Mouse (Mus musculus) neutrophil, adult 5-6 weeks (primary cell): ENCODE results near the gene P4hb. TPM values are rescaled to one million over a fixed set of nuclear protein-coding genes. Genes with fewer than 3 reads are reported as not detected.
"Not testable (repeated sequence)": the region's sequence is repeated elsewhere in the genome, so short reads cannot be mapped to it uniquely, and the experiment has no call there.

ENCODE experiments used
- ATAC-seq: fragments of 151-379, 151-347 bp; 2 replicates; pipeline ENCODE4 v1.8.0; 2017; ENCODE audit warnings: mild to moderate bottlenecking, moderate TSS enrichment; ENCODE audit not compliant: insufficient number of reproducible peaks, poor library complexity, low FRiP score, severe bottlenecking; ENCODE audit errors: extremely low read depth
- total RNA-seq: library from RNA; stranded (forward); fragments of 200-1000 nt; gene quantifications from 2 replicates; pipeline ENCODE4 v1.2.3, GENCODE M21; 2017

Gene P4hb
- total RNA-seq, 1 experiment from 2014 or later = 122 TPM

- ATAC-seq = no peak
Measured at GRCm38 (mm10) chr11:120520967-120521540, 52.0 kb downstream of the P4hb start.

GRCm38 (mm10) chr11:120520498-120520897 is 52.6 kb downstream of the P4hb start:
- ATAC-seq = no peak

- ATAC-seq = no peak
Measured at GRCm38 (mm10) chr11:120519738-120520137, 53.3 kb downstream of the P4hb start.

GRCm38 (mm10) chr11:120518558-120518957 is 54.5 kb downstream of the P4hb start:
- ATAC-seq = no peak

- ATAC-seq = no peak; the same call in 1 of the 2 replicates
Measured at GRCm38 (mm10) chr11:120518027-120518426, 55.0 kb downstream of the P4hb start.

- no peak for ATAC-seq
Measured at GRCm38 (mm10) chr11:120517147-120517546, 55.9 kb downstream of the P4hb start.

- ATAC-seq = peak; percentile 84
Measured at GRCm38 (mm10) chr11:120515611-120516010, 57.4 kb downstream of the P4hb start.

- not testable (repeated sequence) for ATAC-seq
Measured at GRCm38 (mm10) chr11:120514262-120514661, 58.8 kb downstream of the P4hb start.

GRCm38 (mm10) chr11:120512790-120513453 is 60.1 kb downstream of the P4hb start:
- no peak for ATAC-seq

GRCm38 (mm10) chr11:120510375-120511030 is 62.5 kb downstream of the P4hb start:
- ATAC-seq = no peak

Other genes with a start within 250 kb of the P4hb start
- 1,411 and 1,557 TPM in 2 replicates for gene Actg1, start 224.7 kb downstream of the P4hb start, total RNA-seq
- 0.47 TPM in 1 of 2 replicates, not detected in the other for gene Fscn2, start 211.7 kb downstream of the P4hb start, total RNA-seq
- gene Faap100, start 194.5 kb downstream of the P4hb start, total RNA-seq = 13.3 and 15.6 TPM in 2 replicates
- gene Nploc4, start 135.5 kb downstream of the P4hb start, total RNA-seq = 24.4 and 25.4 TPM in 2 replicates
- gene Tspan10, start 130.6 kb downstream of the P4hb start, total RNA-seq = not detected in 2 replicates
- gene Pde6g, start 119.8 kb downstream of the P4hb start, total RNA-seq = not detected in 2 replicates
- gene Oxld1, start 115.2 kb downstream of the P4hb start, total RNA-seq = 5.9 and 9.5 TPM in 2 replicates
- gene Ccdc137, start 115.1 kb downstream of the P4hb start, total RNA-seq = 35.0 and 48.6 TPM in 2 replicates
- gene Arl16, start 105.6 kb downstream of the P4hb start, total RNA-seq = 13.4 and 17.1 TPM in 2 replicates
- gene Mrpl12, start 88.6 kb downstream of the P4hb start, total RNA-seq = 20.8 and 24.1 TPM in 2 replicates
- gene Slc25a10, start 81.4 kb downstream of the P4hb start, total RNA-seq = 5.0 and 7.9 TPM in 2 replicates
- 0.23 TPM in 1 of 2 replicates, not detected in the other for gene Gcgr, start 42.6 kb downstream of the P4hb start, total RNA-seq
- gene Mcrip1, start 23.5 kb downstream of the P4hb start, total RNA-seq = 15.0 and 16.9 TPM in 2 replicates
- gene Ppp1r27, start 22.1 kb downstream of the P4hb start, total RNA-seq = not detected in 2 replicates
- 166 and 185 TPM in 2 replicates for gene Arhgdia, start 8.4 kb upstream of the P4hb start, total RNA-seq
- gene Alyref, start 25.1 kb upstream of the P4hb start, total RNA-seq = 52.7 and 88.0 TPM in 2 replicates
- 15.7 and 22.0 TPM in 2 replicates for gene Anapc11, start 25.2 kb upstream of the P4hb start, total RNA-seq
- gene Npb, start 35.2 kb upstream of the P4hb start, total RNA-seq = not detected in 2 replicates
- gene Pcyt2, start 44.7 kb upstream of the P4hb start, total RNA-seq = 31.7 and 47.8 TPM in 2 replicates
- gene Sirt7, start 52.0 kb upstream of the P4hb start, total RNA-seq = 181 and 194 TPM in 2 replicates
- 25.5 and 33.5 TPM in 2 replicates for gene Mafg, start 60.3 kb upstream of the P4hb start, total RNA-seq
- 1.6 TPM in 1 of 2 replicates, not detected in the other for gene Pycr1, start 70.5 kb upstream of the P4hb start, total RNA-seq
- gene Myadml2, start 74.9 kb upstream of the P4hb start, total RNA-seq = not detected in 2 replicates
- gene Notum, start 87.9 kb upstream of the P4hb start, total RNA-seq = not detected in 2 replicates
- 59.7 and 74.8 TPM in 2 replicates for gene Aspscr1, start 99.7 kb upstream of the P4hb start, total RNA-seq
- gene Cenpx, start 140.5 kb upstream of the P4hb start, total RNA-seq = 24.2 and 44.7 TPM in 2 replicates
- 47.1 and 47.6 TPM in 2 replicates for gene Lrrc45, start 140.7 kb upstream of the P4hb start, total RNA-seq
- gene Rac3, start 148.2 kb upstream of the P4hb start, total RNA-seq = 0.98 TPM in 1 of 2 replicates, not detected in the other
- 6.8 and 8.1 TPM in 2 replicates for gene Dcxr, start 154.0 kb upstream of the P4hb start, total RNA-seq
- 0.81 TPM in 1 of 2 replicates, not detected in the other for gene Cbr2, start 158.9 kb upstream of the P4hb start, total RNA-seq
- gene Hmga1b, start 189.5 kb upstream of the P4hb start, total RNA-seq = 26.0 and 37.3 TPM in 2 replicates
- 3.8 and 5.9 TPM in 2 replicates for gene Rfng, start 211.0 kb upstream of the P4hb start, total RNA-seq
- 59.6 and 60.3 TPM in 2 replicates for gene Gps1, start 211.0 kb upstream of the P4hb start, total RNA-seq
- 30.9 and 32.5 TPM in 2 replicates for gene Dus1l, start 223.2 kb upstream of the P4hb start, total RNA-seq